Mouse (Mus musculus): Measurements from ENCODE around the gene Vmn1r90. TPM values are rescaled to one million over a fixed set of nuclear protein-coding genes. Genes with fewer than 3 reads are reported as not detected.
"Not testable (repeated sequence)": the region's sequence is repeated elsewhere in the genome, so short reads cannot be mapped to it uniquely, and the experiment has no call there.

Vmn1r90 gene
- under 1 TPM in 1 of 2 experiments, not detected in 1; 0.05 TPM for total RNA-seq (2021)

GRCm38 (mm10) chr7:14563406-14563805, at the start of gene Vmn1r90:
Gene Vmn1r90, minus strand, starts transcription at chr7:14563506.
- intact Hi-C loops (cut with DNase I), result no loop called here
- DNase-seq (ENCODE audit: low spot score in 2 of 2), result no peak

GRCm38 (mm10) chr7:14593009-14593408, 29.7 kb upstream of the Vmn1r90 start:
- DNase-seq (ENCODE audit: low spot score in 2 of 2); intact Hi-C loops (cut with DNase I): not testable (repeated sequence)

- DNase-seq (ENCODE audit: low spot score in 2 of 2), result no peak
- intact Hi-C loops (cut with DNase I), result no loop called here
Observed at GRCm38 (mm10) chr7:14552284-14552683, 11.0 kb downstream of the Vmn1r90 start.

DNA sequence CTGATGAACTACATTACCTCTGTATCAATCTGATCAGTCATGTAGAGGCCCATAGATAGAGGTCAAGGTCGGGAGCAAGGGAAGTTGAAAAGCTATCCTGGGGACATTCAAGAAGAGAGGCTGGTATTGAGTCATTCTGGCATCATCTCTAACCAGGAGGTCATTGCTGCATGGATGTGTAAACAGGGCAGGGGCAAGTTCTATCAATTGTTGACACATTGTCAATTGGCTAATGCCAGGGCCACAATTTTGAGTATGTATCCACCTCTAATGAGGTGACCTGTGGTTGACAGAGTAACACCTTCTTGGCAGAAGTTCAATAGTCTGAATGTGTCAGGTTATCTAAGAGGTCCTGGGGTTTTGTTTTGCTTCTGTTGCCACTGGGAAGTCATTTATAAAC, 38.0 kb downstream of the Vmn1r90 start:
- DNase-seq (ENCODE audit: low spot score in 2 of 2), result no peak
- intact Hi-C loops (cut with DNase I), result no loop called here

- DNase-seq (ENCODE audit: low spot score in 2 of 2), result no peak
- intact Hi-C loops (cut with DNase I), result no loop called here
Observed at GRCm38 (mm10) chr7:14522636-14523035, 40.7 kb downstream of the Vmn1r90 start.

GRCm38 (mm10) chr7:14518301-14518700, 45.0 kb downstream of the Vmn1r90 start:
- intact Hi-C loops (cut with DNase I), result no loop called here
- no peak for DNase-seq (ENCODE audit: low spot score in 2 of 2)

Other genes starting within 250 kb of the Vmn1r90 start
- not detected for gene Obox8, start 229.9 kb downstream of the Vmn1r90 start, total RNA-seq (2021)
- not detected for gene Sult2a8, start 116.7 kb downstream of the Vmn1r90 start, total RNA-seq (2021)
- gene Sult2a7, start 69.3 kb downstream of the Vmn1r90 start, total RNA-seq (2021), result not detected
- not detected for gene Obox7, start 96.0 kb upstream of the Vmn1r90 start, total RNA-seq (2021)